Mouse (Mus musculus) liver, embryonic 12.5 days (tissue): ENCODE measurements at regions not wholly inside any gene's neighbourhood (a gene's known extent, or its start where the extent isn't known, plus 50 kb on each side); places are given as distances from the start of the nearest gene placed in this dataset.

Experiments
- ATAC-seq: fragments of 200-750 bp; cut with Nextera tagmentation; 2 replicates; pipeline ENCODE4 v1.8.0; 2017; ENCODE audit warnings: moderate number of reproducible peaks, mild to moderate bottlenecking, moderate library complexity
- H3K27ac ChIP-seq: fragments of 300-500 bp; sonication (generic); 2 replicates; pipeline ENCODE4 v1.5.1; 2016; ENCODE audit warnings: mild to moderate bottlenecking
- H3K27me3 ChIP-seq: fragments of 300-500 bp; sonication (generic); replicated peaks from 2 replicates; pipeline ENCODE4 v1.6.1; 2016; ENCODE audit warnings: mild to moderate bottlenecking, moderate library complexity
- H3K36me3 ChIP-seq: fragments of 300-500 bp; sonication (generic); 2 replicates; pipeline ENCODE4 v1.6.1; 2016; ENCODE audit warnings: mild to moderate bottlenecking, moderate library complexity
- H3K4me1 ChIP-seq: fragments of 300-500 bp; sonication (generic); 2 replicates; pipeline ENCODE4 v1.6.1; 2016
- H3K4me2 ChIP-seq: fragments of 300-500 bp; sonication (generic); 2 replicates; pipeline ENCODE4 v1.6.1; 2016; ENCODE audit warnings: mild to moderate bottlenecking, moderate library complexity
- H3K4me3 ChIP-seq: fragments of 300-500 bp; sonication (generic); 2 replicates; pipeline ENCODE4 v1.5.1; 2016; ENCODE audit warnings: mild to moderate bottlenecking, moderate library complexity
- H3K9ac ChIP-seq: fragments of 300-500 bp; sonication (generic); 2 replicates; pipeline ENCODE4 v1.6.1; 2016; ENCODE audit warnings: mild to moderate bottlenecking, moderate library complexity
- H3K9me3 ChIP-seq: fragments of 300-500 bp; sonication (generic); replicated peaks from 2 replicates; pipeline ENCODE4 v1.6.1; 2016; ENCODE audit warnings: mild to moderate bottlenecking, moderate library complexity
- WGBS: fragments of 180-500 bp; shearing (Covaris S2); methylation state at CpG from one replicate; pipeline ENCODE4 v1.1.7; 2016; ENCODE audit not compliant: insufficient replicate concordance; 5-methylcytosine and 5-hydroxymethylcytosine counted together

- Histone ChIP-seq H3K4me1 (no peaks in the 10 kb centered on the region), H3K9me3 (no peaks in the 10 kb centered on the region), H3K9ac (no peak overlapping the region), H3K4me2 (no peak overlapping the region), H3K4me3 (no peak overlapping the region), H3K27me3 (no peaks in the 10 kb centered on the region), H3K36me3 (no peaks in the 10 kb centered on the region), H3K27ac (no peak overlapping the region)
- WGBS, result 68% methylated on average over 1 of the region's 1 CpGs
- ATAC-seq, result no peak
These were observed 521.6 kb downstream of the Nfib start for GRCm38 (mm10) chr4:82183974-82184373.

DNA sequence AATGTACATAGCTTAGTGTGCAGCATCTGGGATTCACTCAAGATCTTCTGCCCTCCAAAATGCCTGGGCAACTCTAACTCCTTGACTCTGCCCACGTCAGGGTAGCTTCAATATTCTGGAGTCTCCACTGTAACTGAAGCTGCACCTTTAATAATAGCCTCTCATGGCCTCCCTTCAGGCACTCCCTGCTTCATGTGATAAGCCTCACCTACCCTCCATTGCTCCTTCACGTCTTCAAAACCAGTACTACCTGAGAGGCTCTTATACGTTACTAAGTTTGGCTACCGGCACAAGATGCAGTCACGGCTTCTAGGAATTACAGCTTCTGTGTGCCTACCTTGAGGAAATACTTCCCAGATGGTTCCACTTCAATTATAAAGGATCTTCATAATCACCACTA lies 527.4 kb downstream of the Nfib start:
- H3K27ac ChIP-seq, result no peak overlapping the region
- ATAC-seq, result no peak
- H3K9ac ChIP-seq, result no peak overlapping the region
- H3K27me3 ChIP-seq, result no peaks in the 10 kb centered on the region
- WGBS, result 75% methylated on average over 5 of the region's 5 CpGs
- H3K4me3 ChIP-seq, result no peak overlapping the region
- no peak overlapping the region for H3K4me2 ChIP-seq
- no peaks in the 10 kb centered on the region for H3K4me1 ChIP-seq
- no peaks in the 10 kb centered on the region for H3K9me3 ChIP-seq
- no peaks in the 10 kb centered on the region for H3K36me3 ChIP-seq

DNA sequence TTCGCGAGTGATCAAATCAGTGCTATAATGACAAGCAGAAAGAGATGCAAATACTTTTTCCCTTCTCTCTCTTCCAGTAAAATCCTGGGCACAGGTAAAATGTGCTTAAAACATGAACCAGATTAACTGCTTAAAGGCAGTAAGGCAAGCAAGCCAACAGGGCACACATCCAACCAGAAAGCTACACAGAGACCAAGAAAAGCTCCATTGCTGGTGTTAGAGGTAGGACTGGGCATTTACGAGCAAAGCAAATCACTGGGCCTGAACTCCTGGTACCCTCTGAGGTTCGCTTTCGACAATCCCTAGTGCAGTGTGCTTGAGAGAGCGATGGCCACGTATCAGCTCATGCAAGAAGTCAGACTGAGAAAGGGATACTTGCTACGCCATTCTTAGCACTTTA lies 528.8 kb downstream of the Nfib start:
- no peaks in the 10 kb centered on the region for H3K36me3 ChIP-seq
- no peaks in the 10 kb centered on the region for H3K9me3 ChIP-seq
- ATAC-seq, result no peak
- no peak overlapping the region for H3K27ac ChIP-seq
- 73% methylated on average over 8 of the region's 8 CpGs for WGBS
- no peaks in the 10 kb centered on the region for H3K4me1 ChIP-seq
- no peak overlapping the region for H3K4me3 ChIP-seq
- no peak overlapping the region for H3K4me2 ChIP-seq
- H3K27me3 ChIP-seq, result no peaks in the 10 kb centered on the region
- H3K9ac ChIP-seq, result no peak overlapping the region

DNA sequence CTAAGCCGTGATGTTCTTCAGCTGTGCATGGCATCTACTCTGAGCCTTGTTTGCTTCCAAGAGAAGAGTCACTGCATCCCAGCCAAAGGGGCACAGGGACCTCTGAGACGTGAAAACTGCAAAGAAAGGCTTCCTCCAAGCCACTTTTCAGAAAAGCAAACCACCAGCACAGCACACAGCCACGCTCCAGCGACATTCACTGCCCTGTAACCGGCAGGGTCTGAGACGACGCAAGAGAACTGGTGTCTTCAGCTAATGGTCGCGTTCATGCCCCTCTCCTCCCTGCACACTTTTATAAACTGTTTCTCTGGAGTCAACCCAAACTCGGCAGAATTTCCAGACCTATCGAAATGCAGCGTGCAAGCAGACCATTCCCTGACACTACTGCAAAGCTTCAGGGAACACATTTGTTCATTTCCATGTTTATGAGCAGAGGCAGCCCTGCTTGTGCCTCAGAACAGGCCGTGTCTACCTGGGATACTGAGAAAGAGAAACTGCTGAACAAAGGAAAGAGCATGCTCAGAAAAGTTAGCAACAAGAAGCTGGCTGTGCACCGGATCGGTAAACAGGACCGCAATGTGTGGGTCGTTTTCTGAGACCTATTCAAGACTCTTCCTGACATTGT lies 532.0 kb downstream of the Nfib start:
- no peak overlapping the region for H3K4me3 ChIP-seq
- no peaks in the 10 kb centered on the region for H3K9me3 ChIP-seq
- H3K36me3 ChIP-seq, result no peaks in the 10 kb centered on the region
- ATAC-seq, result no peak
- no peaks in the 10 kb centered on the region for H3K4me1 ChIP-seq
- no peak overlapping the region for H3K9ac ChIP-seq
- no peak overlapping the region for H3K27ac ChIP-seq
- 65% methylated on average over 17 of the region's 17 CpGs for WGBS
- H3K27me3 ChIP-seq, result no peaks in the 10 kb centered on the region
- no peak overlapping the region for H3K4me2 ChIP-seq

- 49% methylated on average over 4 of the region's 4 CpGs for WGBS
- Histone ChIP-seq H3K36me3 (no peaks in the 10 kb centered on the region), H3K27ac (no peak overlapping the region), H3K9ac (no peak overlapping the region), H3K9me3 (no peaks in the 10 kb centered on the region), H3K4me2 (no peak overlapping the region), H3K4me1 (no peaks in the 10 kb centered on the region), H3K27me3 (no peaks in the 10 kb centered on the region), H3K4me3 (no peak overlapping the region)
- ATAC-seq, result no peak
These were observed 534.6 kb downstream of the Nfib start for GRCm38 (mm10) chr4:82170930-82171329.

DNA sequence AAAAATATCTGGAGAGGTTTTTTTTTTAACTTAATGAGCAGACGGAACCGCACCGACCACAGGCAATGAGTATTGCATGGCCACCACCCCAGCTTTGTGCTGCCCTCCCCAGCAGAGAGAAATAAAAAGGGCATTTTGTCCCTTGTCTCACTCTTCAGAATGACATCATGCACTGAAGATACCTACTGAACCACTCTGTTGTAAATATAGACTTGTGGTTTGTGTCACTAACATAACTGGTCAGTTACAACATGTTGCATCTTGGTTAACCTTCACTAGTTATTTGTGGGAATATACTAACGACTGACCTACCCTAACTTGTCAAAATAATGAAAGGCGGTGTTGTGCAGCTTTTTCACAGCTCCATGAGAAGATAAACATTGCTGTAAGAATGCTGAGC lies 537.5 kb downstream of the Nfib start:
- Histone ChIP-seq H3K27me3 (no peaks in the 10 kb centered on the region), H3K4me2 (no peak overlapping the region), H3K27ac (no peak overlapping the region), H3K4me3 (no peak overlapping the region), H3K36me3 (no peaks in the 10 kb centered on the region), H3K9me3 (no peaks in the 10 kb centered on the region), H3K4me1 (no peaks in the 10 kb centered on the region), H3K9ac (no peak overlapping the region)
- no peak for ATAC-seq
- 74% methylated on average over 5 of the region's 5 CpGs for WGBS

GRCm38 (mm10) chr4:82167396-82167795 lies 538.2 kb downstream of the Nfib start:
- Histone ChIP-seq H3K4me2 (no peak overlapping the region), H3K27ac (no peak overlapping the region), H3K36me3 (no peaks in the 10 kb centered on the region), H3K9me3 (no peaks in the 10 kb centered on the region), H3K9ac (no peak overlapping the region), H3K4me3 (no peak overlapping the region), H3K27me3 (no peaks in the 10 kb centered on the region), H3K4me1 (no peaks in the 10 kb centered on the region)
- no peak for ATAC-seq
- WGBS, result 61% methylated on average over 5 of the region's 5 CpGs

DNA sequence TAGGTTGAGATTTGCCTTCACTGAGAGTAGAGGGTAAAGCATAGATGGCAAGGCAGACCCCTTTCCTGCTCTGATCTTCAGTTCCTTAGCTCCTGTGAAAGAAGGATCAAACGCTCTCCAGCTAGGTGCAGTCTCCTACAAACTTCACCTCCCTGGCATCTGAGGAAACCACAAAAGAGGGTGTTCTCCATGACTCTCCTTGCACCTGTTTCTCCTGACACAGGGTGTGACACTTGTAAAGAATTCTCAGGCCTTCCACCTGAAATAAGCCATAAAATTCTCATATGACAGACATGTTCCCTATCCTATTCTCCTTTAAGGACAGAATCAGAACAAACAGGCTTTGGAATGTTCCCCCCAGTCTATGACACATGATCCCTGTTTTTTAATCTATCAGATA lies 538.7 kb downstream of the Nfib start:
- Histone ChIP-seq H3K27ac (no peak overlapping the region), H3K4me1 (no peaks in the 10 kb centered on the region), H3K9ac (no peak overlapping the region), H3K36me3 (no peaks in the 10 kb centered on the region), H3K27me3 (no peaks in the 10 kb centered on the region), H3K4me3 (no peak overlapping the region), H3K4me2 (no peak overlapping the region), H3K9me3 (no peaks in the 10 kb centered on the region)
- ATAC-seq, result no peak
- WGBS, result 61% methylated on average over 1 of the region's 1 CpGs

GRCm38 (mm10) chr4:82166087-82166486 lies 539.5 kb downstream of the Nfib start:
- 82% methylated on average over 6 of the region's 6 CpGs for WGBS
- no peaks in the 10 kb centered on the region for H3K9me3 ChIP-seq
- H3K4me2 ChIP-seq, result no peak overlapping the region
- H3K9ac ChIP-seq, result no peak overlapping the region
- H3K36me3 ChIP-seq, result no peaks in the 10 kb centered on the region
- no peaks in the 10 kb centered on the region for H3K27me3 ChIP-seq
- ATAC-seq, result no peak
- no peak overlapping the region for H3K27ac ChIP-seq
- no peak overlapping the region for H3K4me3 ChIP-seq
- no peaks in the 10 kb centered on the region for H3K4me1 ChIP-seq

DNA sequence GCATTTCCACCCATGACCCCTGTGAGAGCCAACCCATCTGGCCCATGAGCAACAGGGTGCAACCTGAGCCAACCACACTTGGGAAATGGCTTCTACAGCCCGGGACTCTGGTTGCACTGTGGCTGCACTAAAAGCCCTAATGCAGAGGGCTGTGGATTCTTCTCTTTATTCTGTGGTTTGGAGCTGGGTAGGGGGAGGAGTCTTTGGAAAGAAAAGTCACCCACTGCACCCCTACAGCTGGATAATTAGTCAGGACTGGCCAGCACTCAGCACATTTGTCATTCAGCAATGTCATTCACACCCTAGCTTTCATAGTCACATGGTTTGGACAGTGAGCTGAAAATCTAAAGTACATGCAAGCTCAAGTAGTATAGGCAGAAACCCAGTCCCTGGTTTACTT lies 541.5 kb downstream of the Nfib start:
- H3K4me1 ChIP-seq, result no peaks in the 10 kb centered on the region; the same call in 1 of the 2 replicates
- no peaks in the 10 kb centered on the region for H3K36me3 ChIP-seq
- no peak for ATAC-seq
- H3K27me3 ChIP-seq, result no peaks in the 10 kb centered on the region
- 39% methylated on average over 1 of the region's 1 CpGs for WGBS
- H3K4me2 ChIP-seq, result no peak overlapping the region
- no peak overlapping the region for H3K9ac ChIP-seq
- no peak overlapping the region for H3K27ac ChIP-seq
- H3K4me3 ChIP-seq, result no peak overlapping the region
- H3K9me3 ChIP-seq, result no peaks in the 10 kb centered on the region

GRCm38 (mm10) chr4:82161818-82162217 lies 543.7 kb downstream of the Nfib start:
- Histone ChIP-seq H3K4me1 (no peaks in the 10 kb centered on the region; the same call in 1 of the 2 replicates), H3K27me3 (no peaks in the 10 kb centered on the region), H3K4me3 (no peak overlapping the region), H3K9ac (no peak overlapping the region), H3K9me3 (no peaks in the 10 kb centered on the region), H3K4me2 (no peak overlapping the region), H3K27ac (no peak overlapping the region), H3K36me3 (no peaks in the 10 kb centered on the region)
- ATAC-seq, result no peak
- 39% methylated on average over 2 of the region's 2 CpGs for WGBS

DNA sequence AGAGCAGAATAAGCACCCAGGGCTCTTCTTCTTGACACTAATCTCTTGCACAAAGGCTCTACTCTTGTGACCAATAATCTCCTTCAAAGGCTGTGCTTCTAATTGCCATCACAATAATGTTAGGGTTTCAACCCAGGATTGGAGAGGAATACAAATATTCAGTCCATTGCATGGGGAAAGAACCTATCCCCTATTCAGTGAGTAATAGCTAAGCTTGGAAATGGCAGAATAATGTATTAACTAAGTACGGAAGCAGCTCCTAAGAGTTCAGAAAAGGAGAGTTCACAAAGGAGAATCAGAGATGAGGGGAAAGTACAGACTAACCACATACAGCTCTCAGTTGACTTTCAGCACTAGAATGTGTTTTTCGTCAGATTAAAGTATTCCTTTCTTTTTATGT lies 544.3 kb downstream of the Nfib start:
- ATAC-seq, result no peak
- no peak overlapping the region for H3K27ac ChIP-seq
- H3K9ac ChIP-seq, result no peak overlapping the region
- H3K27me3 ChIP-seq, result no peaks in the 10 kb centered on the region
- no peaks in the 10 kb centered on the region; the same call in 1 of the 2 replicates for H3K4me1 ChIP-seq
- no peak overlapping the region for H3K4me3 ChIP-seq
- 77% methylated on average over 2 of the region's 2 CpGs for WGBS
- no peak overlapping the region for H3K4me2 ChIP-seq
- no peaks in the 10 kb centered on the region for H3K36me3 ChIP-seq
- H3K9me3 ChIP-seq, result no peaks in the 10 kb centered on the region

DNA sequence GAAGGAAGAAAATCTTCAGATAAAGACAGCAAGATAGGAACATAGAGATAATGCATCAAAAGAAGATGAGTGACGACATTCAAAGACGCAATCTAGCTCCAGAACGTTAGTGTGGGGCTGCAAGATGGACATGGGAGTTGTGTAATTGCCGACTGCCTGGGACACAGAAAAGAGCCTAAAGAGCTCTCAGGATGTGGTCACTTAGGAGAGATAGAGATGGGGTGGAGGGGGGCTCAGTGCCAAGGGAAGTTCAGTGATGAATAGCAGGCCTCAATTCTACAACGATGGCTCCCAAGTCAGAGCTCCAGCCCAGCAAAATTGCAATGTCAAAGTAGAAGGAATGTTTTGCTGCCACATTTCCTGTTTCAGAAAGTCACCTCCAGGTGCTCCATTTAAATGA lies 545.3 kb downstream of the Nfib start:
- Histone ChIP-seq H3K9ac (no peak overlapping the region), H3K27me3 (no peaks in the 10 kb centered on the region), H3K9me3 (no peaks in the 10 kb centered on the region), H3K4me1 (no peaks in the 10 kb centered on the region; the same call in 1 of the 2 replicates), H3K27ac (no peak overlapping the region), H3K4me3 (no peak overlapping the region), H3K36me3 (no peaks in the 10 kb centered on the region), H3K4me2 (no peak overlapping the region)
- no peak for ATAC-seq
- 17% methylated on average over 5 of the region's 5 CpGs for WGBS
